Mouse (Mus musculus) right cerebral cortex, postnatal 10 days (tissue): ENCODE data around the gene Spdef.

Experiments
- DNase-seq, 2 experiments: peaks; one replicate each; pipeline ENCODE4 v3.0.0; 2021; ENCODE audit warnings: low spot score in 2 of 2

Gene Spdef

GRCm38 (mm10) chr17:27677756-27678155, 51.0 kb downstream of the Spdef start:
- DNase-seq: no peak

GRCm38 (mm10) chr17:27676270-27676669, 52.5 kb downstream of the Spdef start:
- DNase-seq: no peak

GRCm38 (mm10) chr17:27675453-27675852, 53.3 kb downstream of the Spdef start:
- no peak for DNase-seq

- DNase-seq: no peak
These were observed 54.8 kb downstream of the Spdef start for GRCm38 (mm10) chr17:27673945-27674344.

GRCm38 (mm10) chr17:27671720-27672119, 57.0 kb downstream of the Spdef start:
- DNase-seq: no peak
